Mouse (Mus musculus) heart, adult 10 weeks (tissue): ENCODE measurements around the gene Camta2. TPM values are rescaled to one million over a fixed set of nuclear protein-coding genes. Genes with fewer than 3 reads are reported as not detected.

Experiments
- polyA plus RNA-seq: library from polyadenylated mRNA; stranded (reverse); fragments of 350-450 nt; fragmentation: Illumina TruSeq; extraction: RNeasy Lipid Tissue Mini Kit (QIAGEN cat#74804); gene quantifications from one replicate; pipeline ENCODE4 v1.2.3, GENCODE M21; 2014; ENCODE audit warnings: low read depth, low replicate concordance

Gene Camta2
- polyA plus RNA-seq: 29.5 TPM

DNA sequence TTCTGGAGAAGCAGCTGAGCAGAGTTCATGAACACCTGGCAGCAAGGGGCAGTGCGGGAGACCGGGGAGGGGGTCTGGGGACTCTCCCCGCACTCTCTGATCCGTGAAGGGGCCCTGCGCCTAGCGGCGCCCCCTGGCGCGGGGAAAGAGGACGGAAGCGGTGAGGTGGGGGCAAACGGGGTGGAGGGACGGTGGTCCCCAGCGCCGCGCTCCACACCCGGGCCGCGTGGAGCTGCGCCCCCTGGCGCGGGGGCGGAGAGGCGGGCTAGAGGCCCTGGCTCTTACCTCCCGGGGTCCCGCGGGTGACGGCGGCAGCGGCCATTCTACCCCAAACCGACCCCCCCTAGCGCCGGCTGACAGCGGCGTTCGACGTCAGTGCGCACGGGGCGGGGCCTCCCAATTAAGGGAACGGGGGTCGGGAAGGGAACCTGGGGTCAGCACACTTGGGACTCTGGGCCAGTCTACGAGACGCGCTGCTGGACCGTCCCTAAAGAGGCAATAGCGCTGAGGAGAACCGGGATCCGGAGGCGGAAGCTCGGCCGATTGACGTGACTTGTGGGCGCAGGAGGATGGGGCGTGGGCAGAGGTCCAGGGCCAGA lies at the start of gene Camta2:
Gene Camta2 (minus strand): TSS at position 505 of the 599 bp plus-strand sequence.

DNA sequence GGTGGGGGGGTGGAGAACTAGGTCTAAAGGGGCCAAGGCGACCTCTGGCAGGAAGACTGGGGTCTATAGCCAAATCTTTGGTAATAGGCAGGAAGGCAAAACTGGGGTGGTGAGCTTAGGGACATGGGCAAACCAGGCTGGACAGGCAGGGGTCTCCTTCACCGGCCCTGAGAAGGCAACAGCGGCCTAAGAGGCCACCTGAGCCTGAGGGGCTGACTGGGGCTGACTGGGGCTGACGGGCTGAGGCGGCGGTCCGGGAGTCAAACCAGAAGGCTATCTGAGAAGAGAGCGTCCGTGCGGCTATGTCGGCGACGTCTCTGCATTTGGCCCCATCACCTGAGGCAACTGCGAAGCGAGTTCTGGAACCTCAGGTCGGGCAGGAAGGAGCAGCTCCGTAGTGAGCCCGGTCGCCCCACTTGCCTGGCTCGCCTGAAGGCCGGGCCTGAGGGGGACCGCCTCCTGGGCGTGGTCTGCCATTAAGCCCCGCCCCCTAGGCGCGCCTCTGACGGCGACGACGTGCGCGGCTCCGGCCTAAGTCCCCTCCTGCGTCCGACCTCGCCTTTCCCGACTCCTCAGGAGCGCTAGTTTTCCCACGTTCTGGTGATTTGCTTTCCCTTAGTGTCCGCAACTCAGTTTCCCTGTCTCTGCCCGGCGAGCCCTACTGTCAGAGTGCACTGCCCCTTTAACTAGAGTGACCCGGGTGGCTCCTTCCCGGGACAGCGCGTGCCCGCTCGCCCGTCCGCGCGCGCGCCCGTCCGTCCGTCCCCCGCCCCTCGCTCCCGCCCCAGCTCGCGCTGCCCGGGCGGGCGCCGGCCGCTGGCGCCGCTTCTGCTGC lies 12.0 kb upstream of the Camta2 start, which contains the start of the genes Inca1 and Kif1c:
Gene Inca1 (minus strand): TSS at position 434 of the 835 bp plus-strand sequence.
Gene Kif1c (plus strand): TSS at position 827 of the 835 bp plus-strand sequence.

DNA sequence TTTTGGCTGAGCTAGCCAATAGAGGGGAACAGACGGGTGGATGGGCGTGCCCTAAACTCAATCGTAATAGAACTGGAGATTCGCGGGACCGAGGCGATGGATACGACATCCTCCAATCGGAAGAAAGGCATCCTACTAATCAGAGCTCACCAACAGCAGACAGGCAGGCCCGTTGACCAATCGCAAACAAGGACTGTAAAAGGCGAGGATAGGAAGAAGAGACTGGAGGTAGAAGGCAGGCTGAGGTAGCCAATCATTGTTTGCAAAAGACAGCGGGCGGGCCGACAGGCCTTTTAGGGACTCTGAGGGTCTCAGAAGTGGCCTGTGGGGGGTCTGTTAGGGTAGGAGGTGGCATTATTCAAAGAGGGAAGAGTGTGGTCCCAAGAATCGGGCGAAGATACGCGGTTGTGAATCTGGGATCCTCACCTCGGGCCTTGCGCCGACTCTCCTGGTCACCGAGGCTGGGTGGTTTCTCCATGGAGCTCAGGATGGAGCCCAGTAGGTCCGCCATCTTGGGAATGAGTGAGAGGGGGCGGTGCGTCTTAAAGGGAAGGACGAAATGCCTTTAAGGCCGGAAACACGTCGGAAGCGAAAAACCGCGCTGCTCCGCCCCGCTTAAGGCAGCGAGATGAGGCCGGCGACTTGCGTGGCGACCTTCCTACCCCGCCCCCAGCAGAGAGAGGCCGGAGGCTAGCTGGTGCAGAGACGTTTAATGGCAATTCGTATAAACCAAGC lies 19.0 kb downstream of the Camta2 start, which contains the start of gene Spag7:
Gene Spag7 (minus strand): TSS at position 646 of the 735 bp plus-strand sequence.

DNA sequence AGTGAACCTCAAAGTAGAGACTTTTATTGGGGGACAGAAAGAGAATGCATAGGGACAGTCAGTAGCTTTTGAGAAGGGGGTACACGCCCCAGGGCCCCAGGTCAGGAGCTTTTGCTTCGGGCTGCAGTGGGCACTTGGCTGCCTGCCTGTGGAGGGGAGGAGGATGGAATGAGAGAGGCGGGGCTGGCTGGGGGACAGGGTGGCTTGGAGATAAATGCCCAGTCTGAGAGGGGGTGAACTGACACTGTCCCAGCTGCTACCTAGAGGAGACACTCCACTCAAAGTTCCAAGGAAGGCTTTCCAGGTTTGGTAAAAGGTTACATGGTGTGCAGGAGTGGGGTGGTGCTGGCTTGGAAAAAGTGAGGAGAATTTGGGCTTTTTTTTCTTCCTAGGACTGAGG lies 30.9 kb downstream of the Camta2 start, which contains the start of gene Eno3:
Gene Eno3 (plus strand): TSS at position 239 of the 400 bp plus-strand sequence.

DNA sequence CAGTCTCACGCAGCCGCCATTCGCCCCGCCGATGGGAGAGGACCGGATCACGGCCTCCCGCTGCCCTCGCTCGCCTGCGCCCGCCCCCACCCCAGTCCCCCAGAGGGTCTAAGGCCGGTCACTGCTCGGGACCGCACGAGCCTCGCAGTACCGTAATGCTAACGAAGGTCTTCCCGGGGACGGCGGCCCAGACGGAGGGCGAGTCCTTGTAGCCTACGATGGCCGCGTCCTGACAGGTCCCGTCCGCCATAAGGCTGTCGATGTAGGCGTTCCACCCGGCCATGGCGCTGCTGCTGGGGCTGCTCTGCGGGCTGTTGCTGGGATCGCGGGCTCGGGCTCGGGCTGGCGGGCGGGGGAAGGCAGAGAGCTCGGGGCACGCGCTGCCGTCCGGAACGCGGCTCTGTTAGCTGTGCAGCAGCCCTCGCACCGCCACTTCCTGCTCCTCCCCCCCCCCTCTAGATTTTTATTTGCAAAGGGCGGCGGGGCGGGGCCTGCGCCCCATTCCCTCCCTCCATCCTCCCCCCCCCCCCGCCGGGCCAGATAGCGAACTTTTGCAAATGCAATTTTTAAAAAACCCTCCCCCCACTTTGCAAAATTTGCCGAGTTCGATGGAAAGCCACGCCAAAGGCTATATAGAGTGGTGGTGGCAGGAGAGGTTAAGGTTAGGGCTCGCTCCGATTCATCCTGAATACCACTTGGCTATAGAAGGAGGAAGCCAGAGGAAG lies 33.5 kb downstream of the Camta2 start, which contains the start of gene Pfn1:
Gene Pfn1 (minus strand): TSS at position 447 of the 725 bp plus-strand sequence.

DNA sequence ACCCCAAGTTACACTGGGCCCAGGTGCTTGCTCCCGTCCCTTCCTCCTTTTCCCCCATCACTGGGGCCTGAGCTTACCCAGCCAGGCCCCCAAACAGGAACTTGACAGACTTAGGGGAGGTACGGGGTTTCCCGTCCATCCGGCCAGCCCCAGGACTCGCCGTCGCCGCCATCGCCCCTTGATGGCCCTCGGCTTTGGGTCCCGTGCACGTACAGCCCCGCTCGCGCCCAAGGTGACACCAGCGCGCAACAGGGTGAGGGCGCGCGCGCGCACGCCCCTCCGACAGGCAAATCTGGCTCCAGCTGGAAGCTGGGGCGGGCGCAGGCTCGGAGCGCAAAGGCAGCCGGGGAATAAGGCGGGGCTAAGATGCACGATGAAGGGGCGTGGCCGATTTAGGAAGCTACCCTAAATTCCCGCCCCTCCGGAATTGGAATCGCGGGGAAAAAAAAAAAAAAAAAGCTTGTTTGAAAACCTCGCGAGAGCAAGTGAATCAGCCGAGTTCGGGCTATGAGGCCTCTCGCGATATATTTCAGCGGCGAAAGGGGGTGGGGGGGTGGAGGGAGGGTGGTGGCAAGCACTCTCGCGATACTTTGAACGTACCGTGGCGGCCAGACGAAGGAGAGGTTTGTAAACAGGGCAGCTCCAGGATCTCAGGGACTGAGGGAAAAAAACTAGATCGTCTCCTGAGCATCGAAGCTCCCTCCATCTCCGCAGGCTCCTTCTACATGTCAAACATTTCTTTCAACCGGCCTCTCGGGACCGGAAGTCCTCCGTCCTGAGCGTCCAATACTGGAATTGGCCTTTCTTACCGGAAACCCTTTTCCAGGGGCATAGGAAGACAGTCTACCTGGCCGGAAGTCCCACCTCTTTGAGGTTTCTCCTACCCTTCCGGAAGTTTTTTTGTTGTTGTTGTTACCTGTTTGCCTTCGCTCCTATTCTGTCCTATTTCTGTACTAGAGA lies 40.9 kb downstream of the Camta2 start, which contains the start of the genes Rnf167 and Slc25a11:
Gene Rnf167 (plus strand): TSS at position 545 of the 960 bp plus-strand sequence.
Gene Slc25a11 (minus strand): TSS at position 789 of the 960 bp plus-strand sequence.

DNA sequence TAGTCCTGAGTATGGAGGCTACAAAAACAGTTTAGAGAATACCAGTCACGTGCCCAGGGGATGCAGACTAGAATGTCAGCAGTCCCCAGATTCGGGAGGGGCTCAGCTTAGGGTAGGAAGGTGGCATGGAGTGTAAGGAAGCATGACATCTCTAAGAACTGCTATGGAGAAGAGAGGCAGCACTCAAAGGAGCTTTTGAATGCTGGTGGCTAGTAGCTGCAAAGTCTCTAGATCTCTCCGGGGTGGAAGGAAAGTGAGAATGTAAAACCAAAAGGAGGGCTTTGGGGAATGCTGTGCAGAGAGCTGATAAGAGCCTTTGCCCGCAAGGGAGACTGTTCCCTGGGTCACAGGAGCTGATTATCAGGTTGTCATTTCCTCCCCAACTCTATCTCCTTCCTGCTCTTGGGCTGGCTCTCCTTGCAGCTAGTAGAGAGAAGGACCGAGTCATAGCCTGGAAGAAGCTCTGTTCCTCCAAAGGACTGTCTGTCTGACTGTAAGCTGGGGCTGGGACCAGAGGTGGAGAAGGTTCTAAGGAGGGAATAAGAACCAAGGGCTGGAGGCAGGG lies 49.1 kb downstream of the Camta2 start, which contains the start of gene Gp1ba:
Gene Gp1ba (plus strand): TSS at position 409 of the 565 bp plus-strand sequence.

Other genes with a start within 250 kb of the Camta2 start
- 9.5 TPM for gene Med11, start 236.2 kb downstream of the Camta2 start, polyA plus RNA-seq
- gene Zmynd15, start 228.7 kb downstream of the Camta2 start, polyA plus RNA-seq: 2.3 TPM
- 12.2 TPM for gene Cxcl16, start 228.1 kb downstream of the Camta2 start, polyA plus RNA-seq
- 4.7 TPM for gene Tm4sf5, start 182.9 kb downstream of the Camta2 start, polyA plus RNA-seq
- not detected for gene Vmo1, start 173.5 kb downstream of the Camta2 start, polyA plus RNA-seq
- not detected for gene Gltpd2, start 168.9 kb downstream of the Camta2 start, polyA plus RNA-seq
- gene Psmb6, start 162.7 kb downstream of the Camta2 start, polyA plus RNA-seq: 275 TPM
- gene Gm40193, start 155.2 kb downstream of the Camta2 start, polyA plus RNA-seq: not detected
- 7.4 TPM for gene Pld2, start 148.0 kb downstream of the Camta2 start, polyA plus RNA-seq
- gene Mink1, start 125.2 kb downstream of the Camta2 start, polyA plus RNA-seq: 34.3 TPM
- gene 4930544D05Rik, start 72.3 kb downstream of the Camta2 start, polyA plus RNA-seq: not detected
- not detected for gene Chrne, start 68.9 kb downstream of the Camta2 start, polyA plus RNA-seq
- gene Gp1ba, start 49.0 kb downstream of the Camta2 start, polyA plus RNA-seq: not detected
- gene Rnf167, start 40.9 kb downstream of the Camta2 start, polyA plus RNA-seq: 66.5 TPM
- 630 TPM for gene Slc25a11, start 40.6 kb downstream of the Camta2 start, polyA plus RNA-seq
- 286 TPM for gene Pfn1, start 33.5 kb downstream of the Camta2 start, polyA plus RNA-seq
- gene Eno3, start 30.9 kb downstream of the Camta2 start, polyA plus RNA-seq: 1,559 TPM
- gene Spag7, start 18.7 kb downstream of the Camta2 start, polyA plus RNA-seq: 134 TPM
- gene Inca1, start 12.1 kb upstream of the Camta2 start, polyA plus RNA-seq: 11.4 TPM
- 315 TPM for gene Kif1c, start 12.4 kb upstream of the Camta2 start, polyA plus RNA-seq
- 9.2 TPM for gene Zfp3, start 76.1 kb upstream of the Camta2 start, polyA plus RNA-seq
- not detected for gene Scimp, start 124.5 kb upstream of the Camta2 start, polyA plus RNA-seq
- 25.0 TPM for gene Rabep1, start 156.7 kb upstream of the Camta2 start, polyA plus RNA-seq